Mouse (Mus musculus) embryo, embryonic 10.5 days (tissue): ENCODE measurements around the gene Scd3.
"Not testable (repeated sequence)": the region's sequence is repeated elsewhere in the genome, so short reads cannot be mapped to it uniquely, and the experiment has no call there.

Source experiments
- DNase-seq: peaks from one replicate; pipeline ENCODE4 v3.0.0-alpha.2; 2015; ENCODE audit warnings: low spot score

Scd3 gene

GRCm38 (mm10) chr19:44273711-44274110 lies 70.6 kb downstream of the Scd3 start:
- DNase-seq, result no peak

- no peak for DNase-seq
Measured at GRCm38 (mm10) chr19:44274452-44274851, 71.4 kb downstream of the Scd3 start.

GRCm38 (mm10) chr19:44275418-44275817 lies 72.3 kb downstream of the Scd3 start:
- DNase-seq, result no peak

DNA sequence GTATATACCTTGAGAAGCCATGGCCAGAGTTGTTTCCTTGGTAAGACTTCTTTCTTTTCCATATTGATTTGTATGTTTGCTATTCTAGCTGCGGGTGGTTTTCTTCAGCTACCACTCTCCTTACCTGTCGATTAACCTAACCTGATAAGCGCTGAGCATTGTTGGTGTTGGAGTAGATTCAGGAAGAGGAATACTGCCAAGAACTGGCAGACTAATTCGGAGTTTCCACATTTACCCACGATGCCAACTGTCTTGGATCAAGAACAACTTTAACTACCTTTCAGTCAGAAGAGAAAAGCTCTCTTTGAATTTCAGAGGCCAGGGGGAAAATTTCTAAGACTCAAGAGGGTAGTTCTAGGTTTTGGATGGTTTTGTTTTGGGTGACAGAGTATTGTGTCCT lies 73.8 kb downstream of the Scd3 start:
- DNase-seq, result no peak

DNA sequence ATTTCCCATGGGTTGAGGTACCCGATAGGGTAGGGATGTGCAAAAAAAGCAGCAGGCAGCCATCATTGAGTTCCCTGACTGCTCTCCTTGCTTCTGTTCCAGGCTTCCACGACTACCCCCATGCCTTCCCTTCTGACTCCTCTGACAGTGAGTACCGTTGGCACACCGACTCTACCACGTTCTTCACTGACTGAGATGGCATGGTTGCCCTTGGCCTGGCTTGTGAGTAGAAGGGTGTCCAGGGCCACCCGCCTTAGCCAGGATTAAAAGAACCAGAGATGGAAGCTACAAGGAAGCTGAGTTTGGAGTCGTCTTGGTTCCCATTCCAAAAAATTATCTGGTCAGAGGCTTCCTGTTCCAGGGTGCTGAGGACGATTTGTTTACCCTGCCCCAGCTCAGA lies 74.9 kb downstream of the Scd3 start:
- no peak for DNase-seq

DNA sequence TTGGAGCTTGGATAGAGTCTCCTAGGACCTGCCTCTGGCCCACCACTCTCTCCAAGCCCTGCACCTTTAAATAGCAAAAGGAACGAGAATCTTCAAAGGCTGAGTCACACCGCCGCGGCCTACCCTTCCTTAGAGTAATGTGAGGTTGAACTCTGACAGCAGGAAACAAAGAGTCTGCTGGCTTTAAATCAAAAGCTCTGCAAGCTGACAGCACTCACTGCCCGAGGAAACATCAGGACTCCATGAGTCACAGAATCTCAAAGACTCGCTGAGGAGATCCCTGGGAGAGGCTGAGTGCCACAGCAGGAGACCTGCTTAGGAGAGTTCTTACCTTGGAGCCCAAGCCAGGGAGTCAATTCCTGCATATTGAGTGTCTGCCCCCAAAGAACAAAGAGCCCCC lies 77.7 kb downstream of the Scd3 start:
- DNase-seq, result peak; percentile 74

GRCm38 (mm10) chr19:44281825-44282447 lies 78.9 kb downstream of the Scd3 start:
- not testable (repeated sequence) for DNase-seq

- peak; percentile 46 for DNase-seq
Measured at GRCm38 (mm10) chr19:44282534-44283156, 79.6 kb downstream of the Scd3 start.

DNA sequence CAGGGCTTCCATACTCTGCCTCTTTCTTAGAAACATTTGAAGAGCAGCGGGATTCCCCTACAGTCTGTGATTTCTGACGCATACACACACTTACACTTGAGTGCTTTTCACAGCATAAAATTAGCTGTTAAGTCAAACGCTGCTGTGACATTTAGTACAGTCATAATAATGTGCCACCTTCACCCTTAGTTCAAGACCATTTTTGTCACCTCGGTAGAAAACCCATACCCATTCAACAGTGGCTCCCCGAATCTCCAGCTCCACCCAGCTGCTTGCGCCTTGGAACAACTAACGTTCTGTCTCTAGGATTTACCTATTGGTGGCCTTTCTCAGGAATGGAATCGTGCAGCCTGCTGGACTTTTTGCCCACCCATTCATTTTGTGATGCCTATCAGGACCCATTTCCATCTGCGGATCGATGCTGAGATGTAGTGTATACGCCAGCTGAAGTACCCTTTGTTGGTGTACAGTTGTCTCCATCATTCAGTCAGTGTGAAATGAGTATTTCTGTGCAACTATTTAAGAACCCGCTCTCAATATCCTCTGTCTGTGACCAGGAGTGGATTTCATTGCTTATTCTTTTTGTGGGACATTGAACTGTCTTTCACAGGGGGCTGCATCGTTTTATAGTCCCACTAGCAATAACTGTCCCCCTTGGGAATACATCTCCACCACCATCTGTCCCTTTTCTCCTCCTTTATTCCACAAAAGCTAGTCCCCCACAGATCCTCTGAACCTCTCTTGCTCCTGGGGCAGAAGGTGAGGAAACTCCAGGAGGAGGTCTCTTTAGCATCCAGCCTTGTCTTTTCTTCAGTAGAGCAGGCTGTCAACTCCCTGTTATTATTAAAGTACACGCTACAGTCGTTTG lies 80.3 kb downstream of the Scd3 start:
- peak; percentile 45 for DNase-seq

GRCm38 (mm10) chr19:44284025-44284695 lies 81.1 kb downstream of the Scd3 start:
- peak; percentile 98 for DNase-seq

DNA sequence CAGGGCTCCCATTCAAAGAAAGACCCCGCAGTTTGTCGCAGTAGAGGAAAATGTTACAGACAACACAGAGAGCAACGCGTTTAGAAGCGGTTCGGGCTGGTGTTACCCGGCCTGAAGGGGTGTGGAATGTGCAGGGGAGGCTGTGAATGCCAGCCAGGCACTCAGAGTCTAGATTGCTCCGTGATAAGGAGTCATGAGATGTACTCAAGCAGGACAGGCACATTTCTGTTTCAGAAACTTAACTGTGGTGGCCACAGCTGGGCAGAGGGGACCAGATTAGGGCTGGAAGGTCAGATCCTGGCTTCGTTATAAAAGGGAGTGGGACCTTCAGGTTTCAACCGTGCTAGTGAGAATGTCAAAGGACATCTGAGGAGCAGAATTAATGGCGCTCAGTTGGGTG lies 81.7 kb downstream of the Scd3 start:
- peak; percentile 68 for DNase-seq

GRCm38 (mm10) chr19:44285554-44285953 lies 82.5 kb downstream of the Scd3 start:
- DNase-seq, result no peak

GRCm38 (mm10) chr19:44286109-44286508 lies 83.0 kb downstream of the Scd3 start:
- DNase-seq, result no peak

DNA sequence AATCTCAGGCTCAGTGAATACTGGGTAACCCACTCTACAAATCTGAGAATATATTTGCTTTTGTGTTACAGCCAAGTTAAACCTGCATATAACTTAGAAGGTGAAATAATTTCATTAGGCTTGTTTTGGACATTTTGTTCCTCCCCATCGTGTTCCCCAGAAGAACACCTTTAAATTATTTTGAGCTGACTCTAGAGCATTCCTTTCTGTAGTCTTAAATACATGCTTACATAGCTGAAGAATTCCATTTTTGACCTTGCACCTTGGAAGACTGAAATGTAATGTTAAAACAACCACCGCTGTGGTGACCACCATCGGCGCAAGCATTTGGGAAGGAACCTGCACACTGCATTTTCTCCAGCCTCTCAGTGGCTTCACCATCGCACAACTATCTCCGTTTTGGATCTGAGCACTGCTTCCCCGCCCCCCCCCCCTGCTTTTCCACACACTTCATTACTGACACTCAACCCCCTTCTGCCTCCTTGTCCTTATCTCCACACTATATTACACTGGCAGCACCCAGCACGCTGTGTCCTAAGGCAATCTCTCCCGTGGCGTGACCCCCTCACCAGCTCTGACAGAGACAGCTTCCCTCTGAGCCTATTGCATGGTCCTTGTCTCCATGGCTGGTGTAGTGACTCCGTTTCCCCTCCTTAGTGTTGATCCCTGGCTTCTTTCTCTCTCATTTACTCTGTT lies 84.5 kb downstream of the Scd3 start:
- DNase-seq, result no peak

GRCm38 (mm10) chr19:44292083-44292482 lies 89.0 kb downstream of the Scd3 start:
- no peak for DNase-seq

DNA sequence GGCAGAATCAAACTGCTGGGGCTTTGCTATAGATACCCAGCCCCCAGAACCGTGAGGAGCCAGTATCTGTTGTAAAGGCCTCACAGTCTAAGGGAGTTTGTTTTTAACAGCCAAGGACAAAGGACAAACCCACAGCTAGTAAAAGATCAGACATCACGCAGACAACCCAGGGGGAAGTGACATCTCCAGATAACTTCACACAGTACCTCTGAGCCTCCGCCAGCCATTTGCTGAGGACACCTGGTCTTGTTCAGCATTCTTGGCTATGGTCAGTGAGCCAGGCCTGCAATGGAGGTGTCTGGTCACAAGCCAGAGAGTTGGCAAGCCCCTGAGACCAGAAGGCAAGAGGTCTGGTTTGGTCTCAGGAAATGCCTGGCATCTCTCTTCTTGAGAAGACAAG lies 89.4 kb downstream of the Scd3 start:
- DNase-seq, result no peak

GRCm38 (mm10) chr19:44292941-44293768 lies 90.1 kb downstream of the Scd3 start, which contains the start of gene Scd2:
Gene Scd2, plus strand, starts transcription at chr19:44293674.
- DNase-seq, result peak; percentile 81
